Mouse (Mus musculus) limb, embryonic 14.5 days (tissue): ENCODE measurements around the gene Eif4a1. TPM values are rescaled to one million over a fixed set of nuclear protein-coding genes. Genes with fewer than 3 reads are reported as not detected.

Source experiments
- ATAC-seq: fragments of 200-750 bp; cut with Nextera tagmentation; 2 replicates; pipeline ENCODE4 v1.8.0; 2017; ENCODE audit warnings: low read depth, moderate number of reproducible peaks, moderate TSS enrichment; ENCODE audit not compliant: low FRiP score
- DNase-seq: peaks from one replicate; pipeline ENCODE4 v3.0.0-alpha.2; 2015; ENCODE audit warnings: low spot score
- H3K27ac ChIP-seq: fragments of 300-500 bp; sonication (generic); replicated peaks from 2 replicates; pipeline ENCODE4 v1.5.1; 2014; ENCODE audit warnings: low read depth, mild to moderate bottlenecking, low read length, moderate library complexity, mixed read lengths
- H3K27me3 ChIP-seq: fragments of 300-500 bp; sonication (generic); 2 replicates; pipeline ENCODE4 v1.6.1; 2014; ENCODE audit warnings: low read length, mixed read lengths; ENCODE audit not compliant: control insufficient read depth, insufficient read depth
- H3K36me3 ChIP-seq: fragments of 300-500 bp; sonication (generic); 2 replicates; pipeline ENCODE4 v1.6.1; 2014; ENCODE audit warnings: mild to moderate bottlenecking, low read length, moderate library complexity, mixed read lengths; ENCODE audit not compliant: control insufficient read depth, insufficient read depth
- H3K4me1 ChIP-seq: fragments of 300-500 bp; sonication (generic); 2 replicates; pipeline ENCODE4 v1.6.1; 2014; ENCODE audit warnings: antibody characterized with exemption, low read length, mixed read lengths; ENCODE audit not compliant: control insufficient read depth, insufficient read depth
- H3K4me2 ChIP-seq: fragments of 300-500 bp; sonication (generic); replicated peaks from 2 replicates; pipeline ENCODE4 v1.6.1; 2014; ENCODE audit warnings: low read depth, mild to moderate bottlenecking, low read length, moderate library complexity; ENCODE audit not compliant: severe bottlenecking
- H3K4me3 ChIP-seq: fragments of 300-500 bp; sonication (generic); replicated peaks from 2 replicates; pipeline ENCODE4 v1.5.1; 2014; ENCODE audit warnings: low read length
- H3K9ac ChIP-seq: fragments of 300-500 bp; sonication (generic); 2 replicates; pipeline ENCODE4 v1.6.1; 2014; ENCODE audit warnings: mild to moderate bottlenecking, low read depth, low read length, moderate library complexity; ENCODE audit not compliant: severe bottlenecking
- H3K9me3 ChIP-seq: fragments of 300-500 bp; sonication (generic); 2 replicates; pipeline ENCODE4 v1.6.1; 2016; ENCODE audit warnings: low read length; ENCODE audit not compliant: control insufficient read depth
- POLR2A ChIP-seq: fragments of 200-500 bp; IDR thresholded peaks from 2 replicates; pipeline ENCODE4 v1.8.0; 2012; ENCODE audit warnings: inconsistent platforms, mild to moderate bottlenecking, moderate library complexity, borderline replicate concordance; ENCODE audit not compliant: insufficient read depth, insufficient read length; ENCODE audit errors: extremely low read depth
- WGBS: fragments of 180-500 bp; shearing (Covaris S2); extraction: QIAGEN DNeasy Blood & Tissue Kit; methylation state at CpG from one replicate; pipeline ENCODE4 v1.1.7; 2014; 5-methylcytosine and 5-hydroxymethylcytosine counted together
- polyA plus RNA-seq, 2 experiments: library from polyadenylated mRNA; depleted of rRNA in 1 of 2; stranded (reverse) in 1 of 2; unstranded in 1 of 2; fragments of >200 nt; fragmentation: Nextera tagmentation in 1 of 2; extraction: Ambion mirVana in 1 of 2; gene quantifications; 2 replicates each; pipeline versions ENCODE4 v1.2.1 to v1.2.3; 2012 to 2014

Gene Eif4a1
- polyA plus RNA-seq, 2 experiments: 561 to 887 TPM

GRCm38 (mm10) chr11:69715482-69715881, 43.3 kb upstream of the Eif4a1 start:
- ATAC-seq (no peak), DNase-seq (no peak)
- no peak overlapping the region for H3K4me2 ChIP-seq
- H3K9ac ChIP-seq: no peak overlapping the region
- H3K4me1 ChIP-seq: 0 out of 2 replicates have a peak, but pooled peaks cover 5% of the 10 kb centered on the region
- no peak overlapping the region; the same call in 1 of the 2 replicates for H3K27ac ChIP-seq
- H3K36me3 ChIP-seq: no peaks in the 10 kb centered on the region
- no peaks in the 10 kb centered on the region for H3K27me3 ChIP-seq
- no peak overlapping the region for H3K4me3 ChIP-seq
- no peak for TF ChIP-seq POLR2A
- 59% methylated on average over 9 of the region's 9 CpGs for WGBS
- no peaks in the 10 kb centered on the region for H3K9me3 ChIP-seq

DNA sequence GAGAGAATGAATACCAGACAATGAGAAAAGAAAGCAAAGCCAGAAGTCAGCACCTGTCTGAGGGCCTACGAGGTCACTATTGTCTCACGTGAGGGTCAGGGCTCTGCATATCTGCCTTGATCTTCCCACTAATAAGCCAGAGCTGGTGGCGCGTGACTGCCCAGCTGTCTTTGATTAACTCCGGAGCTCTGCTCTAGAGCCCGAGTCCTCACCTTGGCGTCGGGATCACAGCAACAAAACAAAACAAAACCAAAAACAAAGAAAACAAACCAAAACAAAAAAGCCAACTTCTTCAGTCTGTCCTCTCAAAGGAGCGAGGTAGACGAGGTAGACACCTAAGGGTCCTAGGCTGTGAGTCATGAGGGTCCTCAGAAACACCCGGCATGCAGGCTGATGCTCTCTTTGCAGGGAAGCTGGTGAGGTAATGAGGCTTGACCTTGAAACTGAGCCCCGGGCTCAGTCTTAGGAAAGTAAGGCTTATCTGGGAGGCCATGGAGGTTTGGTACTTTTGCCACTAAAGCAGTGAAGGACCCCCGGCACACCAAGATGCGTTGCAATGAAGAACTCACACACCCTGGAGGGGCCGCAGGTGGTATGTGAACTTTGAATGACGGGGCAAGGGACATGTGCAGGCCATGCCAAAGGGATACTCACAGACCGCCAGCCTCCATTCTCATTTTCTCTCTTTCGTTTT, 42.6 kb upstream of the Eif4a1 start:
- H3K36me3 ChIP-seq: no peaks in the 10 kb centered on the region
- no peaks in the 10 kb centered on the region for H3K27me3 ChIP-seq
- H3K27ac ChIP-seq: no peak overlapping the region
- H3K9me3 ChIP-seq: no peaks in the 10 kb centered on the region
- H3K4me1 ChIP-seq: 0 out of 2 replicates have a peak, but pooled peaks cover 5% of the 10 kb centered on the region
- no peak overlapping the region for H3K4me2 ChIP-seq
- TF ChIP-seq POLR2A: no peak
- no peak overlapping the region for H3K9ac ChIP-seq
- DNase-seq (peak; percentile 18), ATAC-seq (no peak)
- H3K4me3 ChIP-seq: no peak overlapping the region
- WGBS: 46% methylated on average over 18 of the region's 18 CpGs

GRCm38 (mm10) chr11:69712954-69713672, 40.9 kb upstream of the Eif4a1 start:
- DNase-seq: no peak
- no peak for TF ChIP-seq POLR2A
- Histone ChIP-seq H3K4me2 (no peak overlapping the region), H3K27me3 (no peaks in the 10 kb centered on the region), H3K36me3 (no peaks in the 10 kb centered on the region), H3K9ac (no peak overlapping the region), H3K9me3 (no peaks in the 10 kb centered on the region), H3K27ac (no peak overlapping the region), H3K4me1 (0 out of 2 replicates have a peak, but pooled peaks cover 5% of the 10 kb centered on the region), H3K4me3 (no peak overlapping the region)
- ATAC-seq: no peak
- 77% methylated on average over 20 of the region's 20 CpGs for WGBS

DNA sequence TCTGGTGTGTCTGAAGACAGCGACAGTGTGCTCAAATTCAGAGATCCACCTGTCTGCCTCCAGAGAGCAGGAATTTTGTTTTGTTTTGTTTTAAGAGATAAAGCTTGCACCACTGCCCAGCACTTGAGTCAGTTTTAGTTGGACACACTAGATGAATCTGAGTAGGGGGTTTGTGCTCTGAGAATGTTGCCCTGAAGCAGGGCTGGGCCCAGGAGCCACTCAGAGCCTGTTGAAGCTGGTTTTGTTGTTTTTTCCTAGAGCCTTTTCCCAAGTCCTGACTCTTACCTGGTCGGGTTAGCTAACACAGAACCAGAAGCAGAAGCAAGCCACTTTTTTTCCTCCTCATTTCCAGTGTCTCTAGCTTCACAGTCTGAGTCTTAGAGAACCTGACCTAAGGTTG, 38.9 kb upstream of the Eif4a1 start:
- Histone ChIP-seq H3K36me3 (no peaks in the 10 kb centered on the region), H3K4me3 (no peak overlapping the region), H3K27me3 (no peaks in the 10 kb centered on the region), H3K4me2 (no peak overlapping the region), H3K27ac (no peak overlapping the region), H3K4me1 (peaks cover 3% of the 10 kb centered on the region; the same call in 1 of the 2 replicates), H3K9ac (no peak overlapping the region), H3K9me3 (no peaks in the 10 kb centered on the region)
- ATAC-seq: no peak
- WGBS: 88% methylated on average over 2 of the region's 2 CpGs
- TF ChIP-seq POLR2A: no peak
- DNase-seq: no peak

DNA sequence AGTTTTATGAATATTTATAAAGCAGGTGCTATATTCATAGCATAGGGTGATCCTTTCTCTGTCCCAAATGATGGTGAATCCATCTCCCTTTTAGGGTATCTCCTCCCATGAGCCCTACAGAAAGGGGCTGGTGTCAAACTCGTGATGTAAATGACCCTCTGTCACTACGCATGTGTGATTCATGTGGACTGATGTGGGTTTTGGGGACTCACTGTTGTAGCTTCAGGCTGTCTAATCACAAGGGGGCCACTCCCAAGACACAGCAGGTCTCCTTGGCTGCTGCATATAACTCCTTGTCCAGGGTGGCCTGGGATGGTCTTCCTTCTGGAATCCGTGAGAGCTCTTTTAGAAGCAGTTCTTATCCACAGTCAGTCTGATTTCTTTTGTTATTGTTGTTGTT, 38.2 kb upstream of the Eif4a1 start:
- TF ChIP-seq POLR2A: no peak
- H3K9ac ChIP-seq: no peak overlapping the region
- H3K9me3 ChIP-seq: no peaks in the 10 kb centered on the region
- H3K4me3 ChIP-seq: no peak overlapping the region
- no peaks in the 10 kb centered on the region for H3K36me3 ChIP-seq
- DNase-seq: no peak
- H3K27me3 ChIP-seq: no peaks in the 10 kb centered on the region
- no peak for ATAC-seq
- H3K27ac ChIP-seq: no peak overlapping the region
- H3K4me2 ChIP-seq: no peak overlapping the region
- WGBS: 80% methylated on average over 3 of the region's 3 CpGs
- no peaks in the 10 kb centered on the region; the same call in 1 of the 2 replicates for H3K4me1 ChIP-seq
